Mouse (Mus musculus) lung, postnatal 0 days (tissue): ENCODE results near the gene Mettl16. TPM values are rescaled to one million over a fixed set of nuclear protein-coding genes. Genes with fewer than 3 reads are reported as not detected.
A peak's percentile ranks its signal among the peaks of the same experiment; 100 is the strongest.

ENCODE experiments used
- ATAC-seq: fragments of 200-750 bp; cut with Nextera tagmentation; 2 replicates; pipeline ENCODE4 v1.8.0; 2017; ENCODE audit warnings: moderate library complexity
- DNase-seq: peaks from one replicate; pipeline ENCODE4 v3.0.0-alpha.2; 2016; ENCODE audit warnings: low spot score
- H3K27ac ChIP-seq: fragments of 300-500 bp; sonication (generic); 2 replicates; pipeline ENCODE4 v1.5.1; 2014; ENCODE audit warnings: antibody characterized with exemption, mild to moderate bottlenecking, low read length, mixed read lengths
- H3K27me3 ChIP-seq: fragments of 300-500 bp; sonication (generic); replicated peaks from 2 replicates; pipeline ENCODE4 v1.6.1; 2014; ENCODE audit warnings: low read length, mixed read lengths; ENCODE audit not compliant: insufficient read depth
- H3K36me3 ChIP-seq: fragments of 300-500 bp; sonication (generic); 2 replicates; pipeline ENCODE4 v1.6.1; 2014; ENCODE audit warnings: low read length, mixed read lengths; ENCODE audit not compliant: insufficient read depth
- H3K4me1 ChIP-seq: fragments of 300-500 bp; sonication (generic); 2 replicates; pipeline ENCODE4 v1.6.1; 2014; ENCODE audit warnings: antibody characterized with exemption, low read depth, low read length, mixed read lengths; ENCODE audit not compliant: insufficient read depth
- H3K4me2 ChIP-seq: fragments of 300-500 bp; sonication (generic); replicated peaks from 2 replicates; pipeline ENCODE4 v1.6.1; 2014; ENCODE audit warnings: low read depth, mild to moderate bottlenecking, low read length, moderate library complexity, mixed read lengths
- H3K4me3 ChIP-seq: fragments of 300-500 bp; sonication (generic); 2 replicates; pipeline ENCODE4 v1.5.1; 2014; ENCODE audit warnings: low read depth, low read length
- H3K9ac ChIP-seq: fragments of 300-500 bp; sonication (generic); replicated peaks from 2 replicates; pipeline ENCODE4 v1.6.1; 2014; ENCODE audit warnings: low read depth, mild to moderate bottlenecking
- H3K9me3 ChIP-seq: fragments of 300-500 bp; sonication (generic); 2 replicates; pipeline ENCODE4 v1.6.1; 2016; ENCODE audit warnings: low read length, mixed read lengths
- CTCF ChIP-seq: IDR thresholded peaks from 2 replicates; pipeline ENCODE4 v1.5.1; 2016; ENCODE audit warnings: antibody characterized with exemption, mild to moderate bottlenecking
- EP300 ChIP-seq: IDR thresholded peaks from 2 replicates; pipeline ENCODE4 v1.6.1; 2016; ENCODE audit warnings: antibody characterized with exemption, mild to moderate bottlenecking, control low read depth
- WGBS: fragments of 180-500 bp; shearing (Covaris S2); extraction: QIAGEN DNeasy Blood & Tissue Kit; methylation state at CpG from one replicate; pipeline ENCODE4 v1.1.7; 2014; 5-methylcytosine and 5-hydroxymethylcytosine counted together
- polyA plus RNA-seq: library from polyadenylated mRNA; unstranded; fragments of >200 nt; fragmentation: Nextera tagmentation; extraction: Ambion mirVana; gene quantifications from 2 replicates; pipeline ENCODE4 v1.2.1, GENCODE M21; 2015

Gene Mettl16
- polyA plus RNA-seq, 1 experiment from 2014 or later: 13.7 TPM

- peak overlapping the region; percentile 71 for H3K9ac ChIP-seq
- TF ChIP-seq CTCF: no peak
- TF ChIP-seq EP300: no peak
- H3K27ac ChIP-seq: peak overlapping the region; percentile 90
- no peak for DNase-seq
- peaks cover 8% of the 10 kb centered on the region for H3K4me1 ChIP-seq
- peak overlapping the region; percentile 75 for H3K4me3 ChIP-seq
- WGBS: 9% methylated on average over 8 of the region's 8 CpGs
- H3K27me3 ChIP-seq: no peaks in the 10 kb centered on the region
- no peaks in the 10 kb centered on the region for H3K36me3 ChIP-seq
- ATAC-seq: no peak
- peak overlapping the region; percentile 66 for H3K4me2 ChIP-seq
- no peaks in the 10 kb centered on the region for H3K9me3 ChIP-seq
These were observed 604 bp downstream of the Mettl16 start for GRCm38 (mm10) chr11:74771234-74771633.

- H3K27me3 ChIP-seq: no peaks in the 10 kb centered on the region
- H3K27ac ChIP-seq: no peak overlapping the region
- no peak for DNase-seq
- H3K36me3 ChIP-seq: no peaks in the 10 kb centered on the region
- whole genome bisulfite sequencing: 57% methylated on average over 4 of the region's 4 CpGs
- no peak overlapping the region; the same call in 1 of the 2 replicates for H3K9ac ChIP-seq
- peak overlapping the region; percentile 66 for H3K4me2 ChIP-seq
- H3K9me3 ChIP-seq: no peaks in the 10 kb centered on the region
- TF ChIP-seq EP300 (no peak), CTCF (no peak)
- H3K4me1 ChIP-seq: peaks cover 8% of the 10 kb centered on the region
- no peak for ATAC-seq
- 0 out of 2 replicates have a peak overlapping the region, but pooled peaks have one; percentile 75 for H3K4me3 ChIP-seq
These were observed 1.0 kb downstream of the Mettl16 start for GRCm38 (mm10) chr11:74771650-74772049.

- Histone ChIP-seq H3K4me1 (peaks cover 8% of the 10 kb centered on the region), H3K27me3 (no peaks in the 10 kb centered on the region), H3K27ac (no peak overlapping the region), H3K9me3 (no peaks in the 10 kb centered on the region), H3K4me2 (no peak overlapping the region), H3K4me3 (no peak overlapping the region), H3K9ac (no peak overlapping the region), H3K36me3 (no peaks in the 10 kb centered on the region)
- WGBS: 75% methylated on average over 2 of the region's 2 CpGs
- ATAC-seq (no peak), DNase-seq (no peak)
- TF ChIP-seq EP300 (no peak), CTCF (no peak)
These were observed 1.8 kb downstream of the Mettl16 start for GRCm38 (mm10) chr11:74772386-74772785.

- 87% methylated on average over 4 of the region's 4 CpGs for WGBS
- peaks cover 18% of the 10 kb centered on the region; the same call in 1 of the 2 replicates for H3K36me3 ChIP-seq
These were observed 22.2 kb downstream of the Mettl16 start for GRCm38 (mm10) chr11:74792874-74793273.

GRCm38 (mm10) chr11:74800658-74801057 is 30.0 kb downstream of the Mettl16 start:
- Histone ChIP-seq H3K4me1 (no peaks in the 10 kb centered on the region), H3K9me3 (no peaks in the 10 kb centered on the region), H3K27me3 (no peaks in the 10 kb centered on the region), H3K4me3 (no peak overlapping the region), H3K9ac (no peak overlapping the region), H3K27ac (no peak overlapping the region), H3K4me2 (no peak overlapping the region), H3K36me3 (0 out of 2 replicates have a peak, but pooled peaks cover 3% of the 10 kb centered on the region)
- no peak for TF ChIP-seq CTCF
- no peak for TF ChIP-seq EP300
- DNase-seq (peak; percentile 26), ATAC-seq (no peak)
- whole genome bisulfite sequencing: 74% methylated on average over 4 of the region's 4 CpGs

More at GRCm38 (mm10) chr11:74792874-74793273, 22.2 kb downstream of the Mettl16 start:
- H3K27ac ChIP-seq: no peak overlapping the region
- H3K4me1 ChIP-seq: no peaks in the 10 kb centered on the region
- H3K27me3 ChIP-seq: no peaks in the 10 kb centered on the region
- no peak for ATAC-seq
- DNase-seq: no peak
- TF ChIP-seq CTCF (no peak), EP300 (no peak)
- H3K4me3 ChIP-seq: no peak overlapping the region
- H3K4me2 ChIP-seq: no peak overlapping the region
- H3K9ac ChIP-seq: no peak overlapping the region
- H3K9me3 ChIP-seq: no peaks in the 10 kb centered on the region

GRCm38 (mm10) chr11:74804081-74804627 is 33.5 kb downstream of the Mettl16 start:
- DNase-seq (peak; percentile 61), ATAC-seq (peak; percentile 74)
- TF ChIP-seq EP300: 0 out of 2 replicates have a peak, but pooled peaks have one; percentile 28
- no peak for TF ChIP-seq CTCF
- 70% methylated on average over 3 of the region's 3 CpGs for WGBS
- Histone ChIP-seq H3K9me3 (no peaks in the 10 kb centered on the region), H3K27ac (no peak overlapping the region), H3K4me3 (no peak overlapping the region), H3K4me2 (no peak overlapping the region), H3K9ac (no peak overlapping the region), H3K4me1 (no peaks in the 10 kb centered on the region), H3K36me3 (0 out of 2 replicates have a peak, but pooled peaks cover 6% of the 10 kb centered on the region), H3K27me3 (no peaks in the 10 kb centered on the region)
